Mouse (Mus musculus) heart, embryonic 11.5 days (tissue): ENCODE results near the gene Ins2. TPM values are rescaled to one million over a fixed set of nuclear protein-coding genes. Genes with fewer than 3 reads are reported as not detected.

Source experiments
- ATAC-seq: fragments of 200-750 bp; cut with Nextera tagmentation; replicated peaks from 2 replicates; pipeline ENCODE4 v1.8.0; 2017; ENCODE audit warnings: moderate library complexity; ENCODE audit not compliant: insufficient number of reproducible peaks, low FRiP score, low TSS enrichment
- H3K27ac ChIP-seq: fragments of 300-500 bp; sonication (generic); 2 replicates; pipeline ENCODE4 v1.5.1; 2014; ENCODE audit warnings: mild to moderate bottlenecking, low read depth, low read length
- H3K27me3 ChIP-seq: fragments of 300-500 bp; sonication (generic); 2 replicates; pipeline ENCODE4 v1.6.1; 2014; ENCODE audit warnings: mild to moderate bottlenecking, low read length, mixed read lengths; ENCODE audit not compliant: control insufficient read depth, insufficient read depth
- H3K36me3 ChIP-seq: fragments of 300-500 bp; sonication (generic); 2 replicates; pipeline ENCODE4 v1.6.1; 2014; ENCODE audit warnings: mild to moderate bottlenecking, low read length, moderate library complexity, mixed read lengths; ENCODE audit not compliant: control insufficient read depth, insufficient read depth
- H3K4me1 ChIP-seq: fragments of 300-500 bp; sonication (generic); 2 replicates; pipeline ENCODE4 v1.6.1; 2014; ENCODE audit warnings: low read length; ENCODE audit not compliant: control insufficient read depth, insufficient read depth
- H3K4me2 ChIP-seq: fragments of 300-500 bp; sonication (generic); 2 replicates; pipeline ENCODE4 v1.6.1; 2014; ENCODE audit warnings: mild to moderate bottlenecking, moderate library complexity
- H3K4me3 ChIP-seq: fragments of 300-500 bp; sonication (generic); 2 replicates; pipeline ENCODE4 v1.5.1; 2014; ENCODE audit warnings: low read depth, low read length
- H3K9ac ChIP-seq: fragments of 300-500 bp; sonication (generic); 2 replicates; pipeline ENCODE4 v1.6.1; 2014; ENCODE audit warnings: mild to moderate bottlenecking, low read depth, low read length, moderate library complexity
- H3K9me3 ChIP-seq: fragments of 300-500 bp; sonication (generic); replicated peaks from 2 replicates; pipeline ENCODE4 v1.6.1; 2016; ENCODE audit warnings: low read length; ENCODE audit not compliant: control insufficient read depth
- WGBS: fragments of 180-500 bp; shearing (Covaris S2); extraction: QIAGEN DNeasy Blood & Tissue Kit; methylation state at CpG from one replicate; pipeline ENCODE4 v1.1.7; 2014; ENCODE audit not compliant: insufficient replicate concordance; 5-methylcytosine and 5-hydroxymethylcytosine counted together
- polyA plus RNA-seq: library from polyadenylated mRNA; unstranded; fragments of >200 nt; fragmentation: Nextera tagmentation; extraction: Ambion mirVana; gene quantifications from 2 replicates; pipeline ENCODE4 v1.2.1, GENCODE M21; 2014

The Ins2 gene
- polyA plus RNA-seq, 1 experiment from 2014 or later = not detected

- 31% methylated on average over 3 of the region's 4 CpGs for WGBS
- peak overlapping the region; percentile 78 for H3K9ac ChIP-seq
Measured at GRCm38 (mm10) chr7:142656055-142656454, 87.1 kb downstream of the Ins2 start.

GRCm38 (mm10) chr7:142655633-142656032 lies 87.5 kb downstream of the Ins2 start:
- Histone ChIP-seq H3K27ac (peak overlapping the region; percentile 70), H3K36me3 (peaks cover 6% of the 10 kb centered on the region), H3K4me1 (peaks cover 18% of the 10 kb centered on the region), H3K9ac (peak overlapping the region; percentile 78), H3K9me3 (no peaks in the 10 kb centered on the region), H3K4me2 (peak overlapping the region; percentile 66), H3K27me3 (peaks cover 72% of the 10 kb centered on the region), H3K4me3 (peak overlapping the region; percentile 70)
- ATAC-seq = no peak
- 16% methylated on average over 11 of the region's 11 CpGs for WGBS

More at GRCm38 (mm10) chr7:142656055-142656454, 87.1 kb downstream of the Ins2 start:
- Histone ChIP-seq H3K36me3 (peaks cover 6% of the 10 kb centered on the region), H3K4me2 (peak overlapping the region; percentile 66), H3K4me3 (peak overlapping the region; percentile 70), H3K4me1 (peaks cover 19% of the 10 kb centered on the region), H3K27ac (peak overlapping the region; percentile 70), H3K9me3 (no peaks in the 10 kb centered on the region), H3K27me3 (peaks cover 76% of the 10 kb centered on the region)
- 0 out of 2 replicates have a peak, but pooled peaks have one; percentile 15 for ATAC-seq

GRCm38 (mm10) chr7:142653726-142654125 lies 89.5 kb downstream of the Ins2 start:
- Histone ChIP-seq H3K4me3 (peak overlapping the region; percentile 70; the same call in 1 of the 2 replicates), H3K36me3 (peaks cover 6% of the 10 kb centered on the region), H3K4me1 (peaks cover 13% of the 10 kb centered on the region), H3K9ac (peak overlapping the region; percentile 78), H3K27ac (peak overlapping the region; percentile 70), H3K9me3 (no peaks in the 10 kb centered on the region), H3K4me2 (peak overlapping the region; percentile 66), H3K27me3 (peaks cover 53% of the 10 kb centered on the region)
- no peak for ATAC-seq
- WGBS = 17% methylated on average over 18 of the region's 18 CpGs

GRCm38 (mm10) chr7:142646676-142647075 lies 96.5 kb downstream of the Ins2 start:
- H3K27me3 ChIP-seq = no peaks in the 10 kb centered on the region
- H3K4me3 ChIP-seq = no peak overlapping the region
- peaks cover 14% of the 10 kb centered on the region for H3K4me1 ChIP-seq
- ATAC-seq = no peak
- H3K27ac ChIP-seq = no peak overlapping the region
- H3K36me3 ChIP-seq = peaks cover 3% of the 10 kb centered on the region; the same call in 1 of the 2 replicates
- no peak overlapping the region for H3K9ac ChIP-seq
- no peaks in the 10 kb centered on the region for H3K9me3 ChIP-seq
- WGBS = 48% methylated on average over 6 of the region's 6 CpGs
- no peak overlapping the region for H3K4me2 ChIP-seq

- Histone ChIP-seq H3K9ac (no peak overlapping the region), H3K9me3 (no peaks in the 10 kb centered on the region), H3K36me3 (no peaks in the 10 kb centered on the region), H3K27ac (peak overlapping the region; percentile 71), H3K4me3 (no peak overlapping the region), H3K27me3 (no peaks in the 10 kb centered on the region), H3K4me1 (peaks cover 14% of the 10 kb centered on the region), H3K4me2 (peak overlapping the region; percentile 24; the same call in 1 of the 2 replicates)
- WGBS = 4% methylated on average over 5 of the region's 5 CpGs
- peak; percentile 18; the same call in 1 of the 2 replicates for ATAC-seq
Measured at GRCm38 (mm10) chr7:142645045-142645444, 98.1 kb downstream of the Ins2 start.

- Histone ChIP-seq H3K4me3 (no peak overlapping the region), H3K27me3 (0 out of 2 replicates have a peak, but pooled peaks cover 3% of the 10 kb centered on the region), H3K36me3 (no peaks in the 10 kb centered on the region), H3K9ac (no peak overlapping the region), H3K27ac (no peak overlapping the region), H3K9me3 (no peaks in the 10 kb centered on the region), H3K4me2 (no peak overlapping the region), H3K4me1 (no peaks in the 10 kb centered on the region)
- no peak for ATAC-seq
Measured at GRCm38 (mm10) chr7:142636178-142636577, 107.0 kb downstream of the Ins2 start.

GRCm38 (mm10) chr7:142630691-142631090 lies 112.5 kb downstream of the Ins2 start:
- no peak overlapping the region for H3K9ac ChIP-seq
- H3K36me3 ChIP-seq = no peaks in the 10 kb centered on the region
- no peak overlapping the region for H3K4me2 ChIP-seq
- no peak overlapping the region for H3K27ac ChIP-seq
- no peak overlapping the region for H3K4me3 ChIP-seq
- H3K4me1 ChIP-seq = no peaks in the 10 kb centered on the region
- H3K27me3 ChIP-seq = 0 out of 2 replicates have a peak, but pooled peaks cover 3% of the 10 kb centered on the region
- 69% methylated on average over 10 of the region's 10 CpGs for WGBS
- no peak for ATAC-seq
- no peaks in the 10 kb centered on the region for H3K9me3 ChIP-seq

GRCm38 (mm10) chr7:142629806-142630205 lies 113.4 kb downstream of the Ins2 start:
- no peak for ATAC-seq
- H3K27me3 ChIP-seq = 0 out of 2 replicates have a peak, but pooled peaks cover under 1% of the 10 kb centered on the region
- H3K4me1 ChIP-seq = no peaks in the 10 kb centered on the region
- H3K9me3 ChIP-seq = no peaks in the 10 kb centered on the region
- 74% methylated on average over 6 of the region's 6 CpGs for WGBS
- H3K4me2 ChIP-seq = no peak overlapping the region
- H3K9ac ChIP-seq = no peak overlapping the region
- no peak overlapping the region for H3K27ac ChIP-seq
- no peaks in the 10 kb centered on the region for H3K36me3 ChIP-seq
- no peak overlapping the region for H3K4me3 ChIP-seq
